Mouse (Mus musculus) CD8-positive naive resting alpha-beta T cell, adult 2 months (primary cell): ENCODE measurements around the gene Vtn.

Experiments used
- DNase-seq, 2 experiments: peaks; one replicate each; pipeline ENCODE4 v3.0.0; 2022; ENCODE audit warnings: low read depth in 2 of 2, low spot score in 2 of 2

Gene Vtn

DNA sequence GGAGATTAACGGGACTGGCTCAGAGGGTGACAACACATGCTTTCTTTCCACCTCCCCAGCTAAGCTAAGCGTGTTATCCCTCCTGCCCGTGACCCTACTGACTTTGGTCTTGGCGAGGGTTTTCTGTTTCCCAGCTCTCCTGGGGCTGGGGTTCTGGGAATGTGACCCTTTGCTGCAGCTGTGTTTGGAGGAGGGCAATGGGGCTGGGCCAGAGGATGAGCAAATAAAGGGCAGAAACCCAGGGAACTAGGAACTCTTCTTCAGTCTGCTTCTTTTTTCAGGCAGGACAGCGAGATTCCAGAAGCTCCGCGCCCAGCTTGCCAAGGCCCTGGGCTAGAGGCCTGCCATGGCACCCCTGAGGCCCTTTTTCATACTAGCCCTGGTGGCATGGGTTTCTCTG lies at the start of gene Vtn:
Gene Vtn (plus strand): TSS at position 88 of the 400 bp plus-strand sequence.
- DNase-seq, result no peak

DNA sequence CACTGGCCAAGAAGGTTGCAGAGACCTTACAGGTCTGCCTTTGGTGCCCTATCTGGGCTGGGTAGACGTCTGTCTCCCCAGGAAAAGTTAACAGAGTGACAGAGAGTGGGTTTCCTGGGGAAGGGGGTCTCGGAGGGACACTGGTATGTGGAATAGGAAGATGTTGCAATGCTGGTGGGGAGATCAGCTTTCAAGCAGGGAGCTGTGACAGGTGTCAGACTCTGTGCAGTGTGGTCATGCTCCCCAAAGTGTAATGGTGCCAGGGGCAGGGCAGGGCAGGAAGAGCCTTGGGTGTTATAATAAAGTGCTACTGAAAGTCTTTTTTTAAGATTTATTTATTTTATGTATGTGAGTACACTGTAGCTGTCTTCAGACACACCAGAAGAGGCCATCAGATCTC lies 48.6 kb upstream of the Vtn start:
- no peak for DNase-seq

GRCm38 (mm10) chr11:78453675-78454074 lies 45.2 kb upstream of the Vtn start:
- DNase-seq, result peak; percentile 68 to 75

DNA sequence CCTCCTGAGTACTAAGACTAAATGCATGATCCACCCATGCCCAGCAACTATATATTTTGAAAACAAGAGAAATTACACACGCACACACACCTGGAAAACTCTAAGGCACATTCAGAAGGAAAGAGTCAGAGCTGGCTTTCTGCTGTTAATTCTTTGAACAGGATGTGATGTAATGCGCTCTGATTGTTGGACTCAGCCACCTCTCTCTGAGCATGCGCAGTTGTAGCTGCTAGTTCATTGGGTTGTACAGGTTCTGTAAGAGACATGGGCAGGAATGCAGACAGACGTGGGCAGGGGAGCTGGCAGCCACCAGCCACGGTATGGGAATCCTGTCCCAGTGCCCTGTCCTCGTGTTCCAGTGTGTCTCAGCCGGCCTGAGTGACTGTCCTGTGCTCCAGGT lies 44.6 kb upstream of the Vtn start:
- DNase-seq, result no peak

DNA sequence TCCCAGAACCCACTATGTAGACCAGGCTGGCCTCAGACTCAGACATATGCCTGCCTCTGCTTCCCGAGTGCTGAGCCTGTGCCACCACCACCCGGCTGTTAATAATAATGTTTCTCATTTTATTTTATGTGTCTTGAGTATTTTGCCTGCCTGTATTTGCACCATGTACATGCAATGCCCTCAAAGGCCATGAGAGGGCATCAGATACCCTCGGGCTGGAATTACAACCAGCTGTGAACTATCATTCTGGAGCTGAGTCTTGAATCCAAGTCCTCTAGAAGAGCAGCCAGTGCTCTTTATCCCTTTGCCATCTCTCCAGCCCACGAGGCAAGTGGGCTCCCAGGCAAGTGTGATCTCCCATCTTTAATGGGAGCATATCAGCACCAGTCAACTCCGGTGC lies 43.6 kb upstream of the Vtn start:
- DNase-seq, result peak; percentile 19 to 36

DNA sequence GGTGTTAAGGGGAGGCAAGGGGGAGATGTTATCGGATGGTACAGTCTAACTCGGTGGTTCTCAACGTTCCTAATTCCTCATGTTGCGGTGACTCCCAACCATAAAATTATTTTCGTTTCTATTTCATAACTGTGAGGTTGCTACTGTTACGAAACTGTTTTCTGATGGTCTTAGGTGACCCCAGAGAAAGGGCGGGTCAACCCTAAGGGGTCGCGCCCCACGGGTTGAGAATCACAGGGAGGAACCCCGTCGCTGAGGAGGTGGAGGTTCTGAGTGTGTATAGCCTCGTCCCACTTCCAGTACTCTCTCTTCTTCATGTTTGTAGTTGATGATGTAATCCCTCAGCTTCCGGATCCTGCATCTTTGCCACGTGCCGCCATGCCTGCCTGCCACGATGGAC lies 40.2 kb upstream of the Vtn start:
- DNase-seq, result no peak

GRCm38 (mm10) chr11:78461894-78462293 lies 37.0 kb upstream of the Vtn start:
- peak in 1 of 2 experiments; percentile 14 for DNase-seq

DNA sequence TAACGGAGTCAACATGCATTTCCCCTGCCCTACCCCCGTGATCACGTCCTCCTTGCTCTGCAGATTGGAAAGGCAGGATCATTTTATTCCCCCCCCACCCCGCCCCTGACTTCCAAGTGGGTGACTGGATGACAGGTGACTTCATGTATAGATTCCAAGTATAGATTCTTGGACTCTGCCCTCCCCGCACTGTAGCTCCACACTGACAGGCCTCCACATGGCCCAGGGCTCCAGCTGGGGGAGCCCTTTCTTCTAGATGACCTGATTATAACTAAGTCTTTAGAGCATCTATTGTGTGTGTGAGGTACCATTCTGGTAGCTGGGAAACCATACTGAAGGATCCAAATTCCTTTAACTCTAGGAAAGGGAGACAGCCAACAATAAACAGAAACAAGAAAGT lies 36.2 kb upstream of the Vtn start:
- no peak for DNase-seq

DNA sequence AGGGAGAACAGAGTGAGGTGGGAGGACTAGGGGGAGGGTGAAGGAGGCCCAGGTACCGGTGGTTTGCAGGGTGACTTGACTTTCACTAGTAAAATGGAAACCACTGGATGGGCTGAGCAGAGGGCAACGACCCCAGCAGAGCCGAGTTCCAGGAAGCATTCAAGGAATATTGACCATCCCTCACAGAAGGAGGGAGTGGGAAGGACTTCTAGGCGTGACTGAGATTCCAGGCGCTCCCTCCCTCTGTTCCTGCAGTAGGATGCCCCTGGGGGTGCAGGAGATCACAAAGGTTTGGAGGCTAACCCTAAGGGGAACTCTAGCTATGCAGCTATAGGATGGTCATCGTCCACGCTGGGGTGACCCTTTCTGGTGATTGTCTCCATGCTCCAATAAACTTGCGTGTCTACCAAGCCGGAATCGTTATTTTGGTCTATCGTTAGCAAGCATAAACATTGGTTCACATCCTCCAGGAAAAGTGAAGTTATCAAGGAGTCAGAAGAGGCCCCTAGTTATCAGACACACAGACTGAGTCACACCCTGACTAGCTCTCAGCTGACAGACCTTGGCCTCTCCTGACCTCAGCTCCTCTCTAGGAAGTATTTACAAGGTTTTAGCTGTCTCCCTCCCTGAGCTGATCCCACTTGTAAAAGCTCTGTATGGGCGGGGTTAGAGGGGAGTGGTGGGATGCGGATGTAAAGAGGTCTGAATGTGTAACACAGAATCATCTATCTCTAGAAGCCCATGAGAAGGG lies 35.4 kb upstream of the Vtn start:
- DNase-seq, result no peak

DNA sequence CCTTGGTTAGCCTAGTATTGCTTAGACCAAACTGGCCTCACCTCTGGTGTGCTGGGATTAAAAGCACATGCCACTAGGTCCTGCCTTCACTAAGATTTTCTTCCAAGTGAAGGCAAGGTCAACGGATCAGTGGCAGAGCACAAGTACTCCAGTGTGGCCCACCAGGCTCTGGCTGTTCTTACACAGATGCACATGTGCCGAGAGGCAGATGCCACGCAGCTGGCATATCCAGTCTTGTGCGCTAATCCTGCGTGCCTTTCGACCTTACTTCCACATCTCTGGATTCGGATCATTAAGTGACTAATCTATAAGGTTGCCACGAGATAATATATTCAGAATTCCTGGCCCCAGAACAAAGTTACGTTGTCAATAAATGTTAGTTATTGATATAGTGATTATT lies 33.8 kb upstream of the Vtn start:
- no peak for DNase-seq

GRCm38 (mm10) chr11:78465568-78466180 lies 33.2 kb upstream of the Vtn start, which contains the start of gene Slc46a1:
TSS of gene Slc46a1 (plus strand) at chr11:78465697.
- peak; percentile 48 to 66 for DNase-seq

DNA sequence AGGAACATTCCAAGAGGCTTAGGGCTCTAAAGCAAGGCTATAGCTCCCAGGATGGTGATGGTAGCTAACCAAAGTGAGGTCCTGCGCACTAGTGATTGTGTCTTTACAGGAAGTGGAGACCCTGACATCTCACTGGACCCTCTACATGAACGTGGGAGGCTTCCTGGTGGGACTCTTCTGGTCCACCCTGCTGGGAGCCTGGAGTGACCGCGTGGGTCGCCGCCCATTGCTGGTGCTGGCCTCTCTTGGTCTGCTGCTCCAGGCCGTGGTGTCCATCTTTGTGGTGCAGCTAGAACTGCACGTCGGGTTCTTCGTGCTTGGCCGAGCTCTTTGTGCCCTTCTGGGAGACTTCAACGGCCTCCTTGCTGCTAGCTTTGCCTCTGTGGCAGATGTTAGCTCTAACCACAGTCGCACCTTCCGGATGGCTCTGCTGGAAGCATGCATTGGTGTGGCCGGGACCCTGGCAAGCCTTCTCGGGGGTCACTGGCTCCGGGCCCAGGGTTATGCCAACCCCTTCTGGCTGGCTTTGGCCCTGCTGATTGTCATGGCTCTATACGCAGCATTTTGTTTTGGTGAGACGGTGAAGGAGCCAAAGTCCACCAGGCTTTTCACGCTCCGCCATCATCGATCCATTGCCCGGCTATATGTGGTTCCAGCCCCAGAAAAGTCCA lies 32.5 kb upstream of the Vtn start:
- no peak for DNase-seq

DNA sequence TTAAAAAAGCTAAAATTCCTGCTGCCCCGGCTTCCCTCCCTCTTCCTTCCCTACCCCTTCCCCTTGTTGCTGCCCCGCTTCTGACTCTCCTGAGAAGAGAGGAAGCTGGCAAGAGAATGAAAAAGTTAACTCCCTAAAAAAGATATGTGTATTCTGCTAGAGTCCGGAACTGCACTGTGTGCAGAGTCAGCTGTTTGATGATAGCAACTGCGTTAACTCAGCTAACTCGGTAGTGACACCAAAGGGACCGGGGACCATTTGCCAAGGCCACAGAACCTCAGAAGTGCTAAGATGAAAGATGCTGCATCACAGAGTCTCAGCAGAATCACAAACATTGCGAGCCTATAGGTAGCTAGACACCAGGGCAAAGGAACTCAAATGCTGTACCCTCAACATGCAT lies 31.4 kb upstream of the Vtn start:
- no peak for DNase-seq

GRCm38 (mm10) chr11:78467932-78468331 lies 31.0 kb upstream of the Vtn start:
- no peak for DNase-seq

DNA sequence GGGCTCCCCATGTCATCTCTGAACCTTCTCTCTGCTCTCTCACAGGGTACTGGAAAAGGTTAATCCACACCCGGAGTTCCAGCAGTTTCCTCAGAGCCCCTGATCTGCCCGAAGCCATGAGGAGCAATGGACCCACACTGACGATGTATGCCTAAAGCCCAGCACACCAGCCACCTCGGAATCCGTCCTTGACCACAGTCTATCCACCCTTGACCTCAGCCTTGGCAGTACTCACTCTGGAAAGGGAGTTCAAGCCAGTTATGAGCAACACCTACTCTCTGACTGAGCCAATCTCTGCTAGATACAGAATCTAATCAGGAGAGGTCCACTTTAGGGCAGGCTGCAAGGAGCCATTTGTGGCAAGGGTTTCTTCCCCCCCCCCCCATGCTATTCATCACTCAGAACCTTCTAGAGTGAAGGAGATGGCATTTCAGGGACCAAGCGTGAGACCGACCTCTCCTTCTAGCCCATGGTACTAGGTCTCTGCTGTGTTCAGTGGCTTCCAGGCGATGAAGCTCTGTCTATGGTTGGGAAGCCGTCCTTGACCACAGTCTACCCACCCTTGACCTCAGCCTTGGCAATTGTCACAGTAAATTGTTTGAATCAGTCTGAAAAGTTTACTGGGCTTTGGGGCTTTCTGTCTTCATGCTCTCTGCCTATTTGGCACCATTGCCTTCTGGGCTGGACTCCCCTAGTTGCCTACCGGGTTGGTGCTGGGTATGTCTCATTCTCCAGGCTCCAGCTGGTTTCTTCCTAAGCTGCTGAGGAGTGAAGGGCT lies 27.4 kb upstream of the Vtn start:
- no peak for DNase-seq

DNA sequence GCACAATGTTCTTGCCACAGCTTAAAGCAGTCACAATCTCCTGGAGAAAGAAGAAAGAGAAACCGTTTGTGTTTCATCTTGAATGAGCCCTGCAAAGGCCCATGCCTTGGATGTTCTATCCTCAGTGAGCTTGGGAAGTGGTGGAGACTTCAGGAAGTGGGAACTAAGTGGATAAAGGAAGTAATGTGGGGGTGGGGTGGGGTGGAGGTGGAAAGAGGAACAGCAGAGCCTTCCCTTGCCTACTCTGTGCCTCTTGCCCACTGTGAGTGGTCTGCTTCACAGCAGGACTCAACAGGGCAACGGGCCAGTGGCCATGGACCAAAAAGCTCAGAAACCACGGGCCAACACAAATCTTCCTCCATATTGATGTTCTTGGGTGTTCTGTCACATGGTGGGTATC lies 23.6 kb upstream of the Vtn start:
- no peak for DNase-seq

- no peak for DNase-seq
Measured at GRCm38 (mm10) chr11:78483639-78484038, 15.3 kb upstream of the Vtn start.

- DNase-seq, result peak; percentile 52 to 74
Measured at GRCm38 (mm10) chr11:78488168-78488567, 10.7 kb upstream of the Vtn start.

GRCm38 (mm10) chr11:78490781-78491241 lies 8.1 kb upstream of the Vtn start:
- DNase-seq, result no peak

GRCm38 (mm10) chr11:78495904-78496303 lies 3.0 kb upstream of the Vtn start:
- DNase-seq, result no peak

- peak; percentile 12 to 21 for DNase-seq
Measured at GRCm38 (mm10) chr11:78497071-78497541, 1.8 kb upstream of the Vtn start.
